Mouse (Mus musculus) splenic B cell, adult 2 months (primary cell): ENCODE data around the gene Kxd1.
"Not testable (repeated sequence)": the region's sequence is repeated elsewhere in the genome, so short reads cannot be mapped to it uniquely, and the experiment has no call there.

Source experiments
- DNase-seq: peaks from one replicate; pipeline ENCODE4 v3.0.0-alpha.2; 2011; ENCODE audit warnings: low read depth, low spot score
- H3K27me3 ChIP-seq: 2 replicates; pipeline ENCODE4 v1.6.1; 2012; ENCODE audit warnings: mild to moderate bottlenecking, low read length, moderate library complexity, mixed read lengths; ENCODE audit not compliant: control insufficient read depth, poor library complexity, insufficient read depth, severe bottlenecking
- H3K36me3 ChIP-seq: 2 replicates; pipeline ENCODE4 v1.6.1; 2012; ENCODE audit warnings: mild to moderate bottlenecking, low read length, moderate library complexity, mixed read lengths; ENCODE audit not compliant: control insufficient read depth, poor library complexity, insufficient read depth, severe bottlenecking

Kxd1 gene

DNA sequence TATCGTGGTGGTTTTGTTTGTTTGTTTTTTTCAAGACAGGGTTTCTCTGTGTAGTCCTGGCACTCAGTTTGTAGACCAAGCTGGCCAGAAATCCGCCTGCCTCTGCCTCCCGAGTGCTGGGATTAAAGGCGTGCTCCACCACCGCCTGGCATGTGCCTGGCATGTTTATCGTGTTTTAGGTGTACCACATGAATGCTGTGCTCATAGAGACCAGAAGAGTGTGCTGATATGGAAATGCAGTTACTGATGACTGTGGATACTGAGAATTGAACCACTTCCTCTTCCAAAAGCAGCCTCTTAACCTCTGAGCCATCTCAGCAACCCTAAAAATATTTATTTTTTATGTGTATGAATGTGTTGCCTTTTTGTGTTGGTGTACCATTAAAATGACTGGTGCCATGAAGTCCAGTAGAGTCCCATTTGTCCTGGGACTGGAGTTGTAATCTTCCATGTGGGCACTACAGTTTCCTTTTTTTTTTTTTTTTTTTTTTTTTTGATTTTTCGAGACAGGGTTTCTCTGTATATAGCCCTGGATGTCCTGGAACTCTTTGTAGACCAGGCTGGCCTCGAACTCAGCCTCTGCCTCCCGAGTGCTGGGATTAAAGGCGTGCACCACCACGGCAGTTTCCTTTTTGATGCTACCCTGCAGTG lies 15.4 kb downstream of the Kxd1 start:
- peaks cover 9% of the 10 kb centered on the region for H3K36me3 ChIP-seq
- DNase-seq, result peak; percentile 43
- H3K27me3 ChIP-seq, result no peaks in the 10 kb centered on the region

DNA sequence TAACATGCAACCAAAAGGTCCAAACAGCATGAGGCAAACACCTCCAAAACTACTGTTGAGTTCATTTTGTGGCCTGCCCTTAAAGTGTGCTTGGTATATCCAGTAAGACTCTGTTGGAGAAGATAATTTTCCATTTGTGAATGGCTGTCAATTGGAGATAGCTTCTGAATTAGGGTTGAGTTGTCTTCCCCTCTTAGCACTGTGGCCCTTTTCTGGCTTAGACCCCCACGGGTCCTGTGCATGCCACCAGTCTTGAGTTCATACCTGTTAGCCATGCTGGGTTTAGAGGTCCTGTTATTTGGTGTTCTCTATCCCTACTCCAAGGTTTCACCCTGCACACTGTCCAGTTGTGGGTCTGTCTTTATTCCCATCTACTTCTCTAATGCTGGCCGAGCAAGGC lies 16.0 kb downstream of the Kxd1 start:
- H3K27me3 ChIP-seq, result no peaks in the 10 kb centered on the region
- no peak for DNase-seq

DNA sequence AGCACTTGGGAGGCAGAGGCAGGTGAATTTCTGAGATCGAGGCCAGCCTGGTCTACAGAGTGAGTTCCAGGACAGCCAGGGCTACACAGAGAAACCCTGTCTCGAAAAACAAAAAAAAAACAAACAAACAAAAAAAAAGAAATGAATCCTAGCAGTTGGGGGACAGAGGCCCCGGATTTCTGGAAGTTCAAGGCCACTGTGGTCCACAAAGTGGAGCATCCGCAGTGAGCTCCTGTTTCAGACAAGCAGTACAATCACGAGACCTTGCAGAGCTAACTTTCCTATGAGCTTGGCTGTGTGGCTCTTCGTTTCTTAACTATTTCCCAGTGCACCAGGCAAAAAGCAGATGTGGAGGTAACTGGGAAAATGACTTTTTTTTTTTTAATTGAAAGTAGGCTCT lies 16.6 kb downstream of the Kxd1 start:
- not testable (repeated sequence) for H3K36me3 ChIP-seq, DNase-seq, H3K27me3 ChIP-seq

More for the DNA sequence above, 16.0 kb downstream of the Kxd1 start:
- peaks cover 9% of the 10 kb centered on the region for H3K36me3 ChIP-seq

DNA sequence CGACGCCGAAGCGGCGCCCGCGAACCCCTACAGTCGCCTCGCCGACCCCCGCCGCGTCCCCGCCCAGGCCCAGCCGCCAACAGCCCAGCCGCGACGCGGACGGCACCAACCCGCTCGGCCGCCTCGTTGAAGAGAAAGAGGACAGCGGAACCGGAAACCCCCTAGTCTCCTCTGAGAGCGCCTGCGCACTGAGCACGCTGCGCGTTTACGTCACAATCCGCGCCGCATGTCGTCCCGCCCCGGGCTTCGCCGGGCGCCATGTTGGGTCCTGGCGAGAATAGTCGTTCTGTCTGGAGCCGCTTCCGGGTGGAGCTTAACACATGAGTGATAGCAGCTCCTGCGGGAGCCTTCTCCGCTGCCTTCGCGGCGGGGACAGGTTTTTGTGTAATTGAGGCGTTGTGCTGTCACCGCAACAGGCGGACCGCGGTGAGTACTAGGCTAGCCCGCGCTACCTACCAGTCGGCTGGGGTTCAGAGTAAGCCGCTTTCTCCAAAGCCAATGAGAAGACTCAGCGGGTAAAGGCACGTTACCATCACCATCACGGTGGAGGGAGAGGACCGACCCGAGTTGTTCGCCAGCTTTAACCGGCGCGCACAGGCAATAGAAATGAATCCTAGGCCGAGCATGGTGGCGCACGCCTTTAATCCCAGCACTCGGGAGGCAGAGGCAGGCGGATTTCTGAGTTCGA lies 17.4 kb downstream of the Kxd1 start, which contains the start of gene Uba52:
Uba52 (minus strand) TSS at position 574 of the 688 bp plus-strand sequence.
- H3K36me3 ChIP-seq, result peaks cover 4% of the 10 kb centered on the region
- H3K27me3 ChIP-seq, result no peaks in the 10 kb centered on the region
- DNase-seq, result peak; percentile 98

DNA sequence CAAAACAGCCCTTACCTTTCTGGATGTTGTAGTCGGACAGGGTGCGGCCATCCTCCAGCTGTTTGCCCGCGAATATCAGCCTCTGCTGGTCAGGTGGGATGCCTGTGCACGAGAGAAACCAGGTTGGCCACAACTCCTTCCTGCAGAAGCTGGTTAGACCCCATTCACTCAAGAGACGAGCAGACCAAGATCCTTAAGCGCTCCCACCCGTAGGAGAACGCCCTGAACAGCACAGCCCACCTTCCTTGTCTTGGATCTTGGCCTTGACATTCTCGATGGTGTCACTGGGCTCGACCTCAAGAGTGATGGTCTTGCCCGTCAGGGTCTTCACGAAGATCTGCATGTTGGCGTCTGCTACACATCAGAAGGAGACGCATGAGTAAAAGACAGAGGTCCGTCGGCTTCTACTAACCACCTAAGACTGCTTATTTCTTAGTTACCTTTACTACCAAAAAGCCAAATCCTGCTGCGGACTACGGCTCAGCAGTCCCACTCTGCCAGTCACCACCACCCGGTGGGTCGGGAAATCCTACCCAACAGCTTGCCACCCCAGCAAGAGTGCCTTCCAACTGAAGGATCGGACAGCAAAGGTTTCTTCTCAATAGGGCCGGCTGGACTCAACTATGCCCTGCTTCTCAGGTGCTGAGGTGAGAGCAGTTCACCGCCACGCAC lies 18.3 kb downstream of the Kxd1 start:
- Histone ChIP-seq H3K36me3 (peaks cover 4% of the 10 kb centered on the region), H3K27me3 (no peaks in the 10 kb centered on the region)
- no peak for DNase-seq

DNA sequence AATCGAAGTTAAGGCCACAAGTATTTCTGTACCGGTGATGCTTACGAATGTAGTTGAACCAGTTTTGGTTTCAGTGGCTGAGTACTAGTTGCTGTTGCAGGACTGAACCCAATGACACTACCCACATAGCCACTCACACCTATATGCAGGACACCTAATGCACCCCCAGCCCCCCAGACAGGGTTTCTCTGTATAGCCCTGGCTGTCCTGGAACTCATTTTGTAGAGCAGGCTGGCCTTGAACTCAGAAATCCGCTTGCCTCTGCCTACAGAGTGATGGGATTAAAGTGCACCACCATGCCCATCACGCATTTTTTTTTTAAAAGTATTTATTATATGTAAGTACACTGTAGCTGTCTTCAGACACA lies 20.7 kb downstream of the Kxd1 start:
- no peaks in the 10 kb centered on the region for H3K27me3 ChIP-seq
- DNase-seq, result no peak
- peaks cover 3% of the 10 kb centered on the region for H3K36me3 ChIP-seq

DNA sequence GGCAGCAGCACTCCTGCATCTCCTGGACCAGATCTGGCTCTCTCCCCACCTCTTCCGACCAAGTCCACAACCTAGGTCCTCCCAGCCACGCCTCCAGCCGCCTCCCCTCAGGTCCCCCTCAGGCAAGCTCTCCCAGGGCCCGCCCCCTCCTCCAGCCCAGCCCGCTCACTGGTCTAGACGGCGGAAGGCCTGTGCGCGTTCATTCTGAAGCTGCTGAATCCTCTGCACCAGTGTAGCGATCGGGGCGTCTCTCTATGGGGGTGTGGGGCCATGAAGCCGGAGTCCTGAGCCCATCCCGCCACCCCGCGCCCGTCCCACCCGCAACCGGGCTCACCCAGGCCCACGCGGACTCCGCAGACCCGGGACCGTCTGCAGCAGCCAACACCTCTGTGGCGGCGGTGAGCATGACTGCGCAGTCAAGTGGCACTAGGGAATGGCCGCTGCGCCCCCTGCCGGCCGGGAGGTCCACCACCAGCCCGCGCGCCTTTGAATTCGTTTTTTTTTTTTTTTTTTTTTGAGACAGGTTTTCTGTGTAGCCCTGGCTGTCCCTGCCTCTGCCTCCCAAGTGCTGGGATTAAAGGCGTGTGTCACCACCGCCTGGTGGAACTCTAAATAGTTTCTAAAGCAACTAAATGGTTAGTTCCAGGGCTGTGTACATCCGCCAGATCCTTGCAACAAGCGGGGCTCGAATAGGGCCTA lies 21.3 kb downstream of the Kxd1 start, which contains the start of gene Rex1bd:
Rex1bd (minus strand) TSS at position 425 of the 699 bp plus-strand sequence.
- DNase-seq, result peak; percentile 94
- Histone ChIP-seq H3K36me3 (peaks cover 3% of the 10 kb centered on the region), H3K27me3 (no peaks in the 10 kb centered on the region)

DNA sequence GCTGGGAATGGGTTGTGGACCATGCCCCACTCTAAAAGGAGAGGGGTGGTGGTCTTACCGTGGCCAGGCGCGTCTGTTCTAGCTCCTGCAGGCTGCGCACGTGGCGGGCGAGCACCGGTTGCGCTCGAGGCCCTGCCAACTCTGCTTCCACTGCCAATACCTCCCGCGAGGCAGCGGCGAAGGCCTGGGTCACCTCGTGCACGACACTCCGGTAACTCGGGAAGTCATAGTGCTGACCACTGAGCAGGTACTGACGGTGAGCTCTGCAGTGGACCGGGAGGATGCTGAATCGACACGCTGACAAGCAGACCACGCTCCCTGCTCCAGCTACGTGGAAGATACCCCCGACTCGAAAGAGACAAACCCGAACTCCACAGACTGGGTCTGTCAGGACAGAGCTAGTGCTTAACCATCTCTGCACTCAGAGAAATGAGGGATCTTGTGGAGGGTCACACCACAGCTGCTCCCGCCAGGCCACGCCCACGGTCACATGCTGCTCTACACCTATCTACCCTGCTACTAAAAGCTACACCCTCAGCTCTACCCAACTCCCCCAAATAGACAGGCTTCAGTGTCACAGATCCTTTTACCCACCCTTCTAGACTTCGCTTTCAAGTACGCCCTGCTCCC lies 21.9 kb downstream of the Kxd1 start:
- Histone ChIP-seq H3K36me3 (peaks cover 3% of the 10 kb centered on the region), H3K27me3 (no peaks in the 10 kb centered on the region)
- DNase-seq, result no peak

DNA sequence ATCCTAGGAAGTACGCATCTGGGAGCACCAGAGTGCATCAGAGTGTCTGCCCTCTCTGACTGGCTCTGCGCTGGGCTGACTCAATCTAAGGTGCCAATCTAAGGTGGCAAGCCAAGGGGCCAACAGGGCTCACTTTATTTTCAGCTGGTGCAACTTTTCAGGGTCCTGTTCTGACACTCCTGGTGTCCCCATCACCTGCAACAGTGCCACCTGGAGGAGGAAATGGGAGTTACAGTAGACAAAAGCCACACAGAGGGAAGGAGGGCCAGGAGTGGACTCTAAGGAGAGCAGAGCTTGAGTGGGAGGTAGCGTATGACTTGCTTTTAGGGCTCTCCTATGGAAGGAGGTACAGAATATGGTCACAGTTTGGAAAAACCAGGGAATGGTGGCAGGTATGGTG lies 22.9 kb downstream of the Kxd1 start:
- H3K27me3 ChIP-seq, result no peaks in the 10 kb centered on the region
- DNase-seq, result peak; percentile 88
- H3K36me3 ChIP-seq, result peaks cover 3% of the 10 kb centered on the region

DNA sequence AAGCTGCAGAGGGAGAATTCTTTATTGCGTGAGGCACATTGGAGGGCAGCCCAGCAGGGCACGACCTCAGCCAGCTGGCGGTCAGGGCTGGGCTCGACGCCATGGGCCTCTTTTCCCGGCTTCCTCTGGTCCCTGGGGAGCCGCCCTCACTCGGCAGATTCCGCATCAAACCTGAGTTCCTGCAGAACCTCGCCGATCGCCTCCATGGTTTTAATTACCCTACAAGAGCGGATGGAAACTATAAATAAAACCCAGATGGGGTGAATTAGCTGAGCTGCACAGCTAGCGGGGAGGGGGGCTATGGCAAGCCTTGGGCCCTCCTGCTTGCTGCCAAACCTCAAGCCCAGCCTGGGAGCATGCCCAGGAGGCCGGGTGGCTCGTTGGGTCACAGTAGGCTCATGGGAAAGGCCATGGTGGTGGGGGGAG lies 23.5 kb downstream of the Kxd1 start:
- Histone ChIP-seq H3K36me3 (peaks cover 3% of the 10 kb centered on the region), H3K27me3 (no peaks in the 10 kb centered on the region)
- DNase-seq, result no peak

DNA sequence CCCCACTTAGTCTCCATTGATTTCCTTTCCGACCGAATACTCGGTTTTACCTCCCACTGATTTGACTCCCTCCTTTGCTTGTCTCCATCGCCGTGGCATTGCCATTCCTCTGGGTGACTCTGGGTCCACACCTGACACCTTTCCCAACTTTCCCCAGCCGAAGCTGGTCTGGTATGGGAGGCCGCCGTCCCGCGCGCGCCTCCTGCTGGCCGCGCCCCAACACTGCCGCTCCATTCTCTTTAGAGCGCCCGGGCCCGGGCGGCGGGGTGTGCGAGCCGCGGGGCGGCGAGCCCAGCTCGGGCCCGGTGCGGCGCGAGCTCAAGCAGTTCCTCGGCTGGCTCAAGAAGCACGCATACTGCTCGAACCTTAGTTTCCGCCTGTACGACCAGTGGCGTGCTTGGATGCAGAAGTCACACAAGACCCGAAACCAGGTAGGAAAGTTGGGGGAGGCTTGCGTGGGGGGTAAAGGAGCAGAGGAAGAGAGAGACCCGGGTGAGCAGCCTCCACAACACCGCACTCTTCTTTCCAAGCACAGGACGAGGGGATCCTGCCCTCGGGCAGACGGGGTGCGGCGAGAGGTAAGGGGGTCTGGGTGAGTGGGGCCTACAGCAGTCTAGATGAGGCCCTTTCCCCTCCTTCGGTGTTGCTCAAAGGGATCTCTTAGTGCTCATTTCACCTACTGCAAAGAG lies 24.6 kb downstream of the Kxd1 start:
- no peaks in the 10 kb centered on the region for H3K27me3 ChIP-seq
- peak; percentile 74 for DNase-seq

DNA sequence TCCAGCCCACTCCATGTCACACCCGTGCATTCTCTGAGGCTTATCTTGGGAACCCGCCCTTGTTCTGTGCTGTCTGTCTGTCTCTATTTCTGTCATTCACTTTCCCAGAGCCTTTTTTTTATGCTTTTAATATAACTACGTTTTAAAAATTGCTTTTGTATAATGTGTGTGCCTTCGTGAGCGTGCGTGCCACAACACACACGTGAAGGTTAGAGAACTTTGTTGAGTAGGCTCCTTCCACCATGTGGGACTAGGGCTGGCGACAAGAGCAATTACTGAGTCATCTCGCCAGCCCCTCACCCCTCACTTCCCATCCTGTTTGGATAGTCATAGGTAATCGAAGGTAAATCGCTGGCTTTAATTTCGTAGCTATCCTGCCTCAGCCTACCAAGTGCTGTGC lies 25.2 kb downstream of the Kxd1 start:
- Histone ChIP-seq H3K27me3 (no peaks in the 10 kb centered on the region), H3K36me3 (peaks cover 2% of the 10 kb centered on the region; the same call in 1 of the 2 replicates)
- DNase-seq, result no peak

More for the DNA sequence above, 24.6 kb downstream of the Kxd1 start:
- H3K36me3 ChIP-seq, result peaks cover 3% of the 10 kb centered on the region

DNA sequence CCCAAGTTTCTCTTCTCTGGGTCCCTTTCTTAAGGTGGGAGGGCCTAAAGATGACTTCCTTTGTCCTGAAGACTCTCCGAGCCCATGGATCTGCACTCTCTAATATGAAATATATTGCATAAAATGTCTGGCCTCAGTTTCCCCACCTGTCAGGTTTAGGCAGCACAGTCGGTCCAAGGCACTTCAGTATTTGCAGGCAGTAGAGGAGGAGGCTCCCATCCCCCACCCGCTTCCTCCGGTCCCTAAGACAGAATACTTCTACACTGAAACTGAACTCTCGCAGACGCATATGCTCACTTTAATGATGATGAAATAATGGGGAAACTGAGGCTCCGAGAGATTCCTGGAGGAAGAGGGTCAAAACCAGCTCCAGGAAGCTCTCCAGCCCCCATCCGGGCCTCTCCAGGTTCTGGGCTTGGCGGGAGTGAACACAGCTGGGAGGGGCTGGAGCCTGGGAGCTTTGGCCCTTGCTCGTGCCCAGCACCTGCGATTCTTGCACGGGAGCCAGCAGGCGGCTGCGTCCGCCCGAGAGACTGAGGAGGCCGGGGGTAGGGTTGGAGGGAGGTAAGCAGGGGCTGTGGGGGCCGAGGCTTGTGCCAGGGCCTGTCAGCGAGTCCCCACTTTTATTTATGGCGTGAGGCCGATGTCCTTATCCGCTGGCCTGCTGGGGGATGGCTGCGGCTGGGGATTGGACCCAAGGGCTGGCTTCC lies 25.8 kb downstream of the Kxd1 start:
- no peaks in the 10 kb centered on the region for H3K36me3 ChIP-seq
- H3K27me3 ChIP-seq, result no peaks in the 10 kb centered on the region
- DNase-seq, result no peak
